Mouse (Mus musculus): ENCODE measurements around the gene Sept8.

Sept8 gene

GRCm38 (mm10) chr11:53519207-53520121 is at the start of gene Sept8:
Sept8 (plus strand) TSS chr11:53519257.
- peak; percentile 69 for DNase-seq (ENCODE audit: low read depth, low spot score)

GRCm38 (mm10) chr11:53469294-53469967 is 49.6 kb upstream of the Sept8 start:
- no peak for DNase-seq (ENCODE audit: low read depth, low spot score)

- peak; percentile 89 for DNase-seq (ENCODE audit: low read depth, low spot score)
Observed at GRCm38 (mm10) chr11:53469968-53470695, 48.9 kb upstream of the Sept8 start, which contains the start of gene Gm9837. Gm9837 (minus strand) TSS chr11:53470479.

- no peak for DNase-seq (ENCODE audit: low read depth, low spot score)
Observed at GRCm38 (mm10) chr11:53472709-53473108, 46.3 kb upstream of the Sept8 start.

- DNase-seq (ENCODE audit: low read depth, low spot score): no peak
Observed at GRCm38 (mm10) chr11:53475620-53476019, 43.4 kb upstream of the Sept8 start.

- no peak for DNase-seq (ENCODE audit: low read depth, low spot score)
Observed at GRCm38 (mm10) chr11:53477833-53478232, 41.2 kb upstream of the Sept8 start.

GRCm38 (mm10) chr11:53478383-53479170 is 40.5 kb upstream of the Sept8 start:
- peak; percentile 73 for DNase-seq (ENCODE audit: low read depth, low spot score)

- peak; percentile 67 for DNase-seq (ENCODE audit: low read depth, low spot score)
Observed at GRCm38 (mm10) chr11:53479171-53479782, 39.8 kb upstream of the Sept8 start.

GRCm38 (mm10) chr11:53479783-53480301 is 39.2 kb upstream of the Sept8 start, which contains the start of the genes Gm9945 and Sowaha:
Gm9945 (plus strand) TSS chr11:53480166.
Sowaha (minus strand) TSS chr11:53480274.
- peak; percentile 74 for DNase-seq (ENCODE audit: low read depth, low spot score)

GRCm38 (mm10) chr11:53481088-53481730 is 37.8 kb upstream of the Sept8 start:
- no peak for DNase-seq (ENCODE audit: low read depth, low spot score)

- no peak for DNase-seq (ENCODE audit: low read depth, low spot score)
Observed at GRCm38 (mm10) chr11:53483159-53483891, 35.7 kb upstream of the Sept8 start.

- peak; percentile 61 for DNase-seq (ENCODE audit: low read depth, low spot score)
Observed at GRCm38 (mm10) chr11:53485719-53486118, 33.3 kb upstream of the Sept8 start.

GRCm38 (mm10) chr11:53486351-53486750 is 32.7 kb upstream of the Sept8 start:
- no peak for DNase-seq (ENCODE audit: low read depth, low spot score)

GRCm38 (mm10) chr11:53486822-53487594 is 32.0 kb upstream of the Sept8 start:
- DNase-seq (ENCODE audit: low read depth, low spot score): peak; percentile 60

GRCm38 (mm10) chr11:53489007-53489406 is 30.1 kb upstream of the Sept8 start:
- peak; percentile 62 for DNase-seq (ENCODE audit: low read depth, low spot score)

- no peak for DNase-seq (ENCODE audit: low read depth, low spot score)
Observed at GRCm38 (mm10) chr11:53489421-53489820, 29.6 kb upstream of the Sept8 start.

GRCm38 (mm10) chr11:53491954-53492401 is 27.1 kb upstream of the Sept8 start:
- DNase-seq (ENCODE audit: low read depth, low spot score): no peak

All from ZHBTc4 (cell line).